Mouse (Mus musculus): ENCODE measurements around the gene E330021D16Rik.
A peak's percentile ranks its signal among the peaks of the same experiment; 100 is the strongest.

Gene E330021D16Rik

DNA sequence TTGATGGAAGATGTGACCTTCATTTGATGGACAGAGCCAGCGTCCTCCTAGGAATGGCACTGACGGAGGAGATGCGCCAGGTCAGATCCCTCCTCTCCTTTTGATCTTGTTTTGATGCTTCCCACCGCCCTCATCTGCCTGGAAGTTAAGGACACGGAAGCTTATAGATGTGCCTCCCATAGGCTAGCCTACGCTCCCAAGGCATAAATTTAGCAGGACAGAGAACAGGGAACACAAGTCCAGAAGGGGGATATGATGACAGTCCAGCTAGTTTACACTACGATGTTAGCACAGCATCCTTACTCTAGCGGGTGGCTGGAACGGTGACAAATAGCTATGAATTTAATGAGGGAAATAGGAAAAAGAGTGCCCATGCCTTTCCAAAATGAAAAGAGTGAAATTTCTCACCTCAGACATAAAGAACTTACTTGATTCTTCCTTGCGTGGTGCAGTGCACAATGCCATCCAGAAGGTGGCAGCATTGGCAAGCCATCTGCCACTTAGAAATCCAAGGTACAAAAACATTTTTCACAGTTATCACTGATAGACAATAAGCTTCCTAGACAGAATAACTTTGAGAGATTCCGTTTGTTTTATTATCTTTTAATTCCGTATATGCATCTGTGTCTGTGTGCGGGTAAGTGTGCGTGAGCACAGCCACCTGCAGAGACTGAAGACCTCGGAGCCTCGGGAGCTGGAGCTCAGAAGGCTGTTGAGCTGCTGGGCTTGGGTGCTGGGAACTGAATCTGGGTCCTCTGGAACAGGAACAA is 6.9 kb upstream of the E330021D16Rik start:
- peak in 1 of 2 experiments; percentile 31 for DNase-seq (ENCODE audit: low spot score in 2 of 2)

GRCm38 (mm10) chr6:136421059-136421458 is 5.7 kb upstream of the E330021D16Rik start:
- no peak for DNase-seq (ENCODE audit: low spot score in 2 of 2)

DNA sequence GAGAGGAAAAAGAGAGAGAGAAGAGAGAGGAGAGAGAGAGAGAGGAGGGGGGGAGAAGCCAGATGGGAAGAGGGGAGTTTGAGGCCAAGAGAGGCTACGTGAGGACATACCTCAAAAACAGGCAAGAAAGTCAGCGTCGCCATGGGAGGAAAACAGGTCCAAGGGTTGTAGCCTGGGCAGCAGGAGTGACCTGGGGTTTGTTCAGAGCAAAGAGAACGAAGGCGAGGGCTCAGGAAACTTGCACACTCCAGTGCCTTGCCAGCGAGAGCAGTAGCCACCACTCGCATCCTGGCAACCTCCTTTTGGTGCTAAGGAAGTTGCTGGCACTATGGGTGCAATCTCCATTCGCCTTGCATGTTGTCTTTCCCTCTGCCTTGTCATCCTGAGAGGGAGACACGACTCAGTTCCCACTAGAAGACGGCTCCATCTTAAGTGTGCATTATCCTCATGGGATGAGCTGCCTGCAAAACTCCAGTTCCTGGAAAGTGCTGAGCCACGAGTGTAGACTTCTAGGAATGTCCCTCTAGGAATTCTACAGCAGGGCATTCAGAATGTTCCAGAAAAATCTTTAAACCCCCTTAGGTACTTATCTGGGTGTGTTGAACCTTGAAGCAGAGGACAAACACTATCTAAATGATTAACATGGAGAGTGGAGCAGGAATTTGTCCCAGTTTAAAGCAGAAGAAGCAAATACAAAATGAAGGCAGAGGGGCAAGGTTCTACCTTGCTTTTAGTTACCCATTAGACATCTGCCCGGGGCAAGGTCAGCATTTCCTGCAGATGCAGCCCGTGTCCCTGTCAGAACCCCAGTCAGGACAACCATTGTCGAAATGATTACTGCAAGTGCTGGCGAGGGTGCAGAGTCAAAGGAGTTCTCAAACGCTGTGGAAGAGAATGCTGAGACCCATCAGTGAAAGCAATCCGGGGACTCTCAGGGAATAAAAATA is 3.8 kb upstream of the E330021D16Rik start:
- no peak for DNase-seq (ENCODE audit: low spot score in 2 of 2)

GRCm38 (mm10) chr6:136418333-136418848 is 3.0 kb upstream of the E330021D16Rik start:
- DNase-seq (ENCODE audit: low spot score in 2 of 2), result no peak

GRCm38 (mm10) chr6:136417864-136418263 is 2.5 kb upstream of the E330021D16Rik start:
- no peak for DNase-seq (ENCODE audit: low spot score in 2 of 2)

DNA sequence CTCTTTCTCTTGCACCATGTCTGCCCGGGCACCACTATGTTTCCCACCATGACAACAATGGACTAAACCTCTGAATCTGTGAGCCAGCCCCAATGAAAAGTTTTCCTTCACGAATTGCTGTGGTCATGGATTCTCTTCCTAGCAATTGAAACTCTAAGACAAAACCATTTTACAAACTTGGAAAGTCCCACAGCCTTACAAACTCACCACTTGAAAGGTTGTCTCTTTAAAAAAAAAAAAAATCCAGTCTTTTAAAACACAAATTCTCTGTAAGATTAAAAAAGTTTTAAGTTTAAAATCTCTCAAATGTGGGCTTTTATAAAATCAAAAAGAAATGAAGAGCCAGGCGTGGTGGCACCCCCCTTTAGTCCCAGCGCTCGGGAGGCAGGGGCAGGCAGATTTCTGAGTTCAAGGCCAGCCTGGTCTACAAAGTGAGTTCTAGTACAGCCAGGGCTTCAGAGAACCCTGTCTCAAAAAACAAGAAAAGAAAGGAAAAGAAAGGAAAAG is 1.5 kb downstream of the E330021D16Rik start:
- DNase-seq (ENCODE audit: low spot score in 2 of 2), result no peak

- no peak for DNase-seq (ENCODE audit: low spot score in 2 of 2)
Observed at GRCm38 (mm10) chr6:136407608-136408192, 7.7 kb downstream of the E330021D16Rik start.

DNA sequence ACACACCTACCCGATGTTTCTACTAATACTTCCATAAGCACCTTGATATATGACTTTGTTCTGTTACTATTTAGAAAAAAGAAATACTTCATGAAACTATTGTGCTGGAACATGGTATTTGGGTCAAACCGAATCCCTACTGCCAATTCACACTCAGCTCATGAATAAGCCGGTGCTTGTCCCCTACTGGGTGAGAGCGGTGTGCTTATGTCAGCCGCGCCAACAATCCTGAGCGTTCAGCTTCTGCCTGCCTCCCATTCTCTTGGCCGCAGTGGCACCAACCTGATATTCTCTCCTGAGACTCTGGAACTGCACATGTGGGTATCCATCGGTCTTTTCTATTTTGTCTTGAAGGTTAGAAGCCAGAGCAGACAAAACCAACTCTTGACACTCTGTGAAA is 18.5 kb downstream of the E330021D16Rik start:
- no peak for DNase-seq (ENCODE audit: low spot score in 2 of 2)

GRCm38 (mm10) chr6:136390262-136390661 is 25.1 kb downstream of the E330021D16Rik start:
- no peak for DNase-seq (ENCODE audit: low spot score in 2 of 2)

DNA sequence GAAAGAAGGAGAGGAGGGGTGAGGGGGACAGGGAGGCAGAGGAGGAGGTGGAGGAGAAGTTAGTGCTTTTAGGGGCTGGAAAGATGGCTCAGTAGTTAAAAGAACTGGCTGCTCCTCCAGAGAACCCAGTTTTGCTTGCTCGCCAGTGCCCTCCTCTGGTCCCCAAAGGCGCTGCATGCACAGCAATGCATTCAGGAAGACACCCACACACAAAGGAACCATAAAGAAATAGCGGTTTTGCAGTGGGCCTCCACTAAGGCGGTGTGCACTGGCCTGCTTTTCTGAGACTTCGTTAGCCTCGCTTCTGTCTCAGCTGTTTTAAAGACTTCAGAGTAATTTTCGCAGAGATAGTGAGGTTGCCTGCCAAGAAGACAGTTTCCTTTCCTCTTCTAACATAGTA is 30.1 kb downstream of the E330021D16Rik start:
- DNase-seq (ENCODE audit: low spot score in 2 of 2), result no peak

- no peak for DNase-seq (ENCODE audit: low spot score in 2 of 2)
Observed at GRCm38 (mm10) chr6:136383218-136383617, 32.2 kb downstream of the E330021D16Rik start.

DNA sequence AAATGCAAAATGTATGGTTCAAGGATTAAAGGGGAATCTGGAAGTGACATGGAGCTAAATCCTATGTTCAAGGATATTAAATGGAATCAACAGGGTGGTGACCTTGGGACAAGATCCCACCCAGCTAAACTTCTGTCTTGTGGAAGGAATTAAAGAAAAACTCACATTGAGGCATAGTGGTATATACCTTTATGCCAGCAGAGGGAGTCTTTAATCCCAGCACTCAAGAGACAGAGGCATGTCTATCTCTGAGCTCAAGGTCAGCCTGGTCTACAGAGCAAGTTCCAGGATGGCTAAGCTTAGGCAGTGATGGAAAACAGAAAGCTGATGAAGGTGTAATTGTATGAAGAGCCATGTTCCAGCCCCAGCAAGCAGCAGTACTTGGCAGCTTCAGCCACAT is 39.3 kb downstream of the E330021D16Rik start:
- DNase-seq (ENCODE audit: low spot score in 2 of 2), result no peak

- no peak for DNase-seq (ENCODE audit: low spot score in 2 of 2)
Observed at GRCm38 (mm10) chr6:136364430-136365098, 50.8 kb downstream of the E330021D16Rik start.

- DNase-seq (ENCODE audit: low spot score in 2 of 2), result no peak
Observed at GRCm38 (mm10) chr6:136364008-136364407, 51.4 kb downstream of the E330021D16Rik start.

DNA sequence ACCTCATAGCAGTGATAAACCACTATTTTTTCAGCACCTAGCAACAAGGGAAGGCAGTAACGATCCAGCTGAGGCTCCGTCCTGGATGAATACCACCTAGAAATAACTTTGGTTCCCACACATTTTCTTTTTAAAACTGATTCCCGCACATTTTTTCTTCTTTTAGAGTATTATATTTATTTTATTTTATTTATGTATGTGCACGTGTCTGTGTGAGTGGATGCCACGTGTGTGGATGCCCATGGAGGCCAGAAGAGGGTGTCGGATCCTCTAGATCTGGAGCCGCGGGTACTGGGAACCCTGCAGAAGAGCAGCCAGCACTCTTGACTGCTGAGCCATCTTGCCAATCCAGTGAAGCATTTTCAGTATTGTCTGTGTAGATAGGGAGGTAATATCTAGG is 52.1 kb downstream of the E330021D16Rik start:
- DNase-seq (ENCODE audit: low spot score in 2 of 2), result no peak

GRCm38 (mm10) chr6:136358471-136358870 is 56.9 kb downstream of the E330021D16Rik start:
- DNase-seq (ENCODE audit: low spot score in 2 of 2), result no peak

DNA sequence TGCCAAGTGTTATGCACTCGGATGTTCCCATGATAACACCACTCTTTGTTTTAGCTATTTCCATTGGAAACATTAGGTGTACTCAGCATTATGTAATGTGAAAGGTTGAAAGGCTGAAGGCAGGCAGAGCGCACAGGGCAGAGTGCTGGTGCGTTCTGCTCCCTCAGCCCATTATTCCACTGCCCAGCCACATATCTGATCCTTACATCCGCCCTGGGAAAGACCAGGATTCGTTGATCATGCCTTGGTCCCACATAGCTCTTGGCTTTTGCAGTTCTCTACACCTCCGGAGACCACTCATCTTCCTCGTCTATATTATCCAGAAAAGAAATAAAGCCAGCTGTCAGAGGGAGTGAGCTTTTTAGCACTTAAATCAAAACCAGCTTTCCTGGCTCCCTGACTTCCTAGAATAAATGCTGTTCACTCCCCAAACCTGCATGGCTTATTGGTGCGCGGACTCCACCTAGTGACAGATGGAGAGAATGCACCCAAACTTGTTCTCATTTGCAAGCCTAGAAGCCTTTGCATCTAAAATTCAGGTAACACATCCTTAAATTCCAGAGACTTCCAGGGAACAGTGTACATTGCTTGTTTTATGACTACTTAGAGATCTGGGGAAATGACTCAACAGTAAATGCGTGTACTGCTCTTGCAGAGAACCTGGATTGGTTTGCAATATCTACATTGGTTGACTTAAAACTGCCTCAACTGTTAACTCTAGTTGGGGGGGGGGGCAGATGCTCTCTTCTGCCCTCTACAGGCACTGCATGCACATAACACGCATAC is 61.8 kb downstream of the E330021D16Rik start:
- DNase-seq (ENCODE audit: low spot score in 2 of 2), result peak; percentile 40 to 55
